Mouse (Mus musculus) myocyte (in vitro differentiated cells): ENCODE data around the gene Coro2b.

ENCODE experiments used
- CEBPB ChIP-seq: IDR thresholded peaks from 2 replicates; pipeline ENCODE4 v1.6.1; 2011; ENCODE audit warnings: mild to moderate bottlenecking, moderate library complexity; ENCODE audit not compliant: poor library complexity, insufficient read depth, severe bottlenecking
- E2F4 ChIP-seq: IDR thresholded peaks from one replicate; pipeline ENCODE4 v1.6.1; 2011; ENCODE audit warnings: mild to moderate bottlenecking, control low read depth, moderate library complexity; ENCODE audit not compliant: insufficient read depth
- MAX ChIP-seq: IDR thresholded peaks from one replicate; pipeline ENCODE4 v1.6.1; 2011; ENCODE audit warnings: low read depth, mild to moderate bottlenecking, control low read depth
- MYOD1 ChIP-seq, 3 experiments: IDR thresholded peaks; one replicate each; pipeline ENCODE4 v1.6.1; 2011; ENCODE audit warnings: control low read depth in 2 of 3, low read depth in 2 of 3, mild to moderate bottlenecking in 2 of 3, moderate library complexity in 1 of 3; ENCODE audit not compliant: insufficient read length in 2 of 3, control insufficient read depth in 1 of 3
- MYOG ChIP-seq, 3 experiments: IDR thresholded peaks; one replicate each; pipeline ENCODE4 v1.6.1; 2011; ENCODE audit warnings: control low read depth in 2 of 3, low read depth in 2 of 3, mild to moderate bottlenecking in 2 of 3; ENCODE audit not compliant: insufficient read length in 2 of 3, control insufficient read depth in 1 of 3, insufficient read depth in 1 of 3
- POLR2A ChIP-seq: IDR thresholded peaks from one replicate; pipeline ENCODE4 v1.6.1; 2011; ENCODE audit warnings: low read depth, mild to moderate bottlenecking, control low read depth, moderate library complexity; ENCODE audit not compliant: insufficient read length
- POLR2AphosphoS2 ChIP-seq: IDR thresholded peaks from one replicate; pipeline ENCODE4 v1.6.1; 2011; ENCODE audit warnings: low read depth, control low read depth; ENCODE audit not compliant: insufficient read length
- REST ChIP-seq: IDR thresholded peaks from one replicate; pipeline ENCODE4 v1.6.1; 2011; ENCODE audit warnings: mild to moderate bottlenecking, control low read depth, moderate library complexity; ENCODE audit not compliant: insufficient read depth, insufficient read length
- SRF ChIP-seq: IDR thresholded peaks from one replicate; pipeline ENCODE4 v1.6.1; 2011; ENCODE audit warnings: low read depth; ENCODE audit not compliant: control insufficient read depth, insufficient read length
- TCF12 ChIP-seq: IDR thresholded peaks from one replicate; pipeline ENCODE4 v1.6.1; 2011; ENCODE audit warnings: mild to moderate bottlenecking, control low read depth; ENCODE audit not compliant: poor library complexity, insufficient read depth, severe bottlenecking
- TCF3 ChIP-seq: IDR thresholded peaks from one replicate; pipeline ENCODE4 v1.6.1; 2011; ENCODE audit warnings: low read depth, control low read depth; ENCODE audit not compliant: insufficient read length
- USF1 ChIP-seq: IDR thresholded peaks from one replicate; pipeline ENCODE4 v1.6.1; 2011; ENCODE audit warnings: low read depth, mild to moderate bottlenecking, control low read depth, moderate library complexity

- TF ChIP-seq MAX (no peak), MYOD1 (IDR thresholded peaks at IDR 0.05; ENCODE audit: control insufficient read depth in 1 of 3, insufficient read length in 2 of 3, low read depth in 2 of 3) (no peak), REST (no peak), POLR2A (no peak), MYOG (IDR thresholded peaks at IDR 0.05; ENCODE audit: control insufficient read depth in 1 of 3, insufficient read depth in 1 of 3, insufficient read length in 2 of 3, low read depth in 2 of 3) (no peak), POLR2AphosphoS2 (no peak), TCF12 (no peak), USF1 (no peak), E2F4 (no peak), TCF3 (no peak), CEBPB (no peak), SRF (no peak)
These were observed 36.8 kb downstream of the Coro2b start for GRCm38 (mm10) chr9:62500007-62500406.
